Mouse (Mus musculus): ENCODE data around the gene Man1a2. TPM values are rescaled to one million over a fixed set of nuclear protein-coding genes. Genes with fewer than 3 reads are reported as not detected.
A peak's percentile ranks its signal among the peaks of the same experiment; 100 is the strongest.

Gene Man1a2
- total RNA-seq, 2 experiments from 2014 or later, result 78.7 to 82.8 TPM

DNA sequence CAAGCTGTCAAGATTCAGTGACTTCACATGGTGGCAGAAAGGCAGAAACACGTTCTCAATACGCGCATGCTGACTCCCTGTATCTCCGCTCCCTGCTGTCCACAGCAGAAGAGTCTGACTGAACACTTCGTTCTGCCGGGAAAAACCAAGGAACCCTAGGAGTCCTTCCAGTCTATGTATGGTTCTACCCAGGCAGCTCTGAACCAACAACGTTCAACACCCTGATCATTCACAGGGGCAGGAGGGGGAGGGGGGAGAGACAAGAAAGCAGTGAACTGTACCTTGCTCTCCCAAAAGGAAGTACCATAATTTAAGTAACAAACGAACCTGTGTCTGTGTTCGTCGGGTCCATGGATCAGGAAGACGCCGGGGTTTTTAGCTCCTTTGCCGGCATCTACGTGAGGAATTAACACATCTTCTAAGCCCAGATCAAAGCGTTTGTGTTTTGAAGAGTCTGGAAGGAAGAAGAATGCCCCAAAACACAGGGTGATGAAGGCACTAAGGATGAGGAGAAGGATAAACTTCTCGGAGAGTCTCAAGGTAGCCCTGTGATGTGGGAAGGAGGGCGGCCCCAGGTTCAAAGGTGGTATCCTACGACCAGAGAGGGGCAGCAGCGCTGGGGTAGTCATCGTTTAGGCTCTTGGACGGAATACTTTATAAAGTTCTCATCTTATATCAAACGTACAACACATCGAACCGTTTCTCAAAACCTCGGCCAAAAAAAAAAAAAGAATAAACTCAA lies 898 bp downstream of the Man1a2 start:
- peak; percentile 33 for DNase-seq

DNA sequence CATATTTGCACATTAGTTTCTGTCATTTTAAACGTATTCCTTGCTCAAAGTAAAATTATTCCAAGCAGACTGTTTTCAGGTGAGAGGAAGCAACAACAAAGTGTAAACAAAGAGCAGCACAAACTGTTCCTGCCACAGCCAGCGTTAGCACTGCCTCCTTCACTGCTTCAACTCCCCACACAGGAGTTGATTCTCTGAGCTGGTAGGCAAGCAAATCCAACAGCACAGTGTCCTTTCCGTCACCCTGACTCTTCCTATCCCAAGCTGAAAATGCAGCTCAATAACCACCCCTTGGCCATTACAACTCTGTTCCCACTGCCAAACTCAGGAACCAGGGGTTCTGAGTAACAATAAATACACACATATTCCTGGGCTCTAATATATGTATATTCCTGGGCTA lies 2.5 kb downstream of the Man1a2 start:
- DNase-seq, result peak; percentile 14

DNA sequence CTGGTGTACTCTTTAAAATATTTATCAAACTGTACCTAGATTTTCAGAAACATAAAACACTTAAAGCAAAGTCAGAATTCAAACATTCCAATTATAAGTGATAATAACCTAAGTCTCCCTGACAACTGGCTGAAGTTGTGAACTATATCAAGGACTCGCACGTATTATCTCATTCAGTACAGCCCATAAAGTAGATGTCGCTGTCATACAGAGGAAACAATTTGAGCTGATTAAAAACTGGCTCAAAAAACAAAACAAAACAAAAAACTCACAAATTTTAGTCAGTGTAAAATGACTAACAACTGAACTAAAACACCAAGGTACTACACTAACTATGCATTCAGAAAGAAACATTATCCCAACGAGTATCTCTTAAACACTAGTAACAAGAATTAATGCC lies 3.0 kb downstream of the Man1a2 start:
- no peak for DNase-seq

DNA sequence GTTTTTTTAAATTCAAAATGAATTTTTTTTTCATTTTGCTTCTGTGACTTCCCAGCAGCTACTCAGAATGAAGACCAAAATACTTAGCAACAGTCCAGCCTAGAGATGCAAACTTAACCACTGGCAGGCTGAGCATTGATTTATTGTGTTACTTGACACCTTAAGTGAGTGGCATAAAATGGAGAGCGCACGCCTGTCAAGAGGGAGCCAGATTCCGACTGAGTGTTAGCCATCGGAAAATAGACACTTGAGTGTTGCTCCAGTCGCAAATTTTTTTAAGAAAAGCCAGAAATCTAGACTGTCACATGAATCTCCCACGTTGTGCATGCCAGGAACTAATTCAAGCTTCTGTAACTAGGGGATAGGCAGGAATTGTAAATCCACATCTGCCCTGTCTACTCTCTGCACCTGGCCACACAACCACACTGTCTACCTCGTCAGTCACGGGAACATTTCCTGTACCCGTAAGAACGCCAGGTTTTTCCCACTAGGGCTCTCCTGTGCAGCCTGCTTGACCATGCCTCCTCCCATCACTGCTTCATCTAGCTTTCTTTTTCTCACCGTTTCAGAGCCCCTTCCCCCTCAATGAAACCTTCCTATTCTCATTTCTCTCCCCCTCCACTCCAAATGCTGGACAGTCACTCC lies 3.7 kb downstream of the Man1a2 start:
- DNase-seq, result no peak

DNA sequence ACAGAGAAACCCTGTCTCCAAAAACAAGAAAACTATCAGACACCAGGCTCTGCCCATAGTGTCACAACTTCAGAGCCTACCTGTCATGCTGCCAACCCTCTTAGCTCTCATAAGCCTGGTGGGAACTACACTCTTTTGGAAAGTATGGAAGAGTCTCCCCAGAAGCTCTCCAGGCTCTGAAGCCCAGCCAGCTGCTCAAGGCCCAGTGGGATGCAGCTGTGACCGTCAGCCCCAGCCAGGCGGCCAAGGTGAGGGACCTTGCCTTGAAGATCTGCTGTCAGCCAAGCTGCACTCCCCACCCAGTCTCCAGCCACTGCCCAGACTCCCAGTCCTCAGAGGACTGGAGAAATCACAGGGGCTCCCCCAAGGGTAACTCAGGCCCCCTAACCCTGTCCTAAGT lies 5.1 kb downstream of the Man1a2 start:
- DNase-seq, result no peak

DNA sequence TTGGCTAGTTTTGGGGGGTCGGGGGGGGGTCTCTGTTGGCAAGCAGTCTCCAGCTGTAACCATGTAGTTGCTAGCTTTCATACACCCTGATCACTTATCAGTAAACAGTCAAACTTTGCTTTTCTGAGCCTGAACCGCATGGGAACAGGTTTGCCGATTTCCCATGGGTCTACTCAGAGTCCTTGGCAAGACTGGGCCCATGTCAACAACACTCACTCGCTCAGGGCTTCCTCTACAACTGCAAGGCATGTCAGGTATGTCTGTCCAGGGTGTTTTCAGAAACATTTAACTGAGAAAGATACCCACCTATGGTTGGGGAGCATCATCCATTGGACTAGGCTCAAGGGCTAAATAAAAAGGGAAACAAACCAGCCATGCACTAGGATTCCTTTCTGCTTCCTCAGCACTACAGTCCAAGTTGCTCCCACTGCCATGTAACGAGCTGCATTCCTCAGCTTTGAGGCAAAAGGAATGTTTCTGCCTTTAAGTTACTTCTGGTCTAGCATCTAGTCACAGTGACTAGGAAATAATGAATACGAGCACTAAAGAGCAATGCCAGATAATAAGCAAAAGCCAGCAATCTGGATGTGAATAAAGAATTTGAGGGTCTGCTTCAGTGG lies 6.2 kb downstream of the Man1a2 start:
- DNase-seq, result no peak

DNA sequence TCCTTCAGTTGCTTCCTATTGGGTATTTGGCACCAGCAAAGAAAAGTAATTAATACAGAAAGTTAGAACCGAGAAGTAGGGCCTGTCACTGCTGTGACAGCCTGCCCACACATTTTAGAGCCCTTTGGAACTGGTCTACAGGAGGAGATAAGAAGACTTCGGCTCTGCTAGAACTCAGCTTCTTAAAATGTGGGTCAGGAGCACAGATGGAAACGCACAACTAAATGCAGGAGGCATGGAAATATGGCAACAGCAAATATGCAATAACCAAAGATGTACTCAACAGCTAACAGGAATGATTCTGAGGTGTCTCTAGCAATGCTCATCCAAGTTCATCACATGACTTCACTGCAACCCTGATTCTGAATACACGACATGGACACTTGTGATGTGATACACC lies 10.2 kb downstream of the Man1a2 start:
- DNase-seq, result no peak

DNA sequence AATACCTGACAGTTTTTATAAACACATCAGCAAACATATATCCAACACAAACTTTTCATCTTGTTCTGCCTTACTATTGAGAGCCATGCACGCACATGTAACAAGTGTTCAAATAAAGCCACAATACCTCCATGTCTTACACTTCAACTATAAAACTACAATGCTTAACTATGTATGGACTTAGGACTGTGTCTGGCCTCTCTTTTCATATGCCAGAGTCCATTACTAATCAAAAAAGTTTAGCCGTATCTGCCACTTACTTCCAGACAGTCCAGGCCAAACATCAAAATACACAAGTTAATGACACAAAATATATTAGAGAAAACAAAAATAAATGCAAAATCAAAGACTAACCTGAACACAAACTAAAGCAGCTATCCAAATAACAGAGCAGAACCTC lies 14.9 kb downstream of the Man1a2 start:
- DNase-seq, result no peak

DNA sequence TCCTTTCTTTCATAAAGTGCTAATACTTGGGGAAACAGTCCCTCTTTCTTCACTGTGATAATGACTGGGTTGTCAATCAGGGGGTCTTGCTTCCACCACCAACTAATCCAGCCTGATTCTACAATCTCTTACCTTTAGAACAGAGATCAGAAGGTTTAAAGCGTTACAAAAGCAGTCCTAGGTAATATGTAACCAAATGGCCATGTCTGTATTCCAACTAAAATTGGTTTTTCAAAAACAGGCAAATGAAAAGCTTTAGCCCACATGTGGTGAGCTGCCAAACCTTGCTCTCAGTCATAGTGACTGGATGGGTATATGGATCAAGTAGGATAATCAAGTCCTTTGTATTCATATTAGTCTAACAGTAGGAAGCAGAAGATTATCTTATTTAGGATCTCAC lies 32.0 kb downstream of the Man1a2 start:
- DNase-seq, result no peak

DNA sequence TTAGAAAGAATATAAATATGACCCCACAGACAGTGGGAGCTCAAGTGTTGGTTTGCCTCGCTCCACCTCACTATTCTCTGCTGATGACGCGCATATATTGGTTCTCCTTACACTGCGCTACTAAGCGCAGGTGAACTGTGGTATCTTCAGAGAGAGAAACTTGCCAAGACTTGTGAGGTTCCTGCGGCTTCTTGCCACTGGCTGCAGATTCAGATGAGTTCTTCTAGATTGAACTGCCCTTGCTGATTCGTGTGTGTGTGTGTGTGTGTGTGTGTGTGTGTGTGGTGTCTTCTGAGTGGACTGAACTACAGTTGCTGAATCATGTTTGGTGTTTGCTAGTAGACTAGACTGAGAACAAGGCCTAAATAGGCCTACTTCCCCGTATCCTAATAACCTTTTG lies 43.7 kb downstream of the Man1a2 start:
- DNase-seq, result no peak

DNA sequence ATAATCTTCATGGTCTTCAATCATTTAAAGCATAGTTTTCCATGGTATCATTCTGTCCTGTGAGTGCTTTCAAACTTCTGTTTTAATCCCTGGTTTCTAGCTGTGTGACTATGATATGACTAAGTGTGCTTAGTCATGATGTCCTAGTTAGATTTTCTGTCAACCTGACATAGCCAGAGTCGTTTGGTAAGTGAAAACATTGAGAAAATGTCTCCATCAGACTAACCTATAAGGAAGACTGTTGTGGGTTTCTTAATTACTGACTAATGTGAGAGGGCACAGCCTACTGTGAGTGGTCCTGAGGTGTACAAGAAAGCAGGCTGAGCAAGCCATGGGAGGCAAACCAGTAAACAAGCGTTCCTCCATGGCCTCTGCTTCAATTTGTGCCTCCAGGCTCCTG lies 49.0 kb downstream of the Man1a2 start:
- DNase-seq, result no peak

DNA sequence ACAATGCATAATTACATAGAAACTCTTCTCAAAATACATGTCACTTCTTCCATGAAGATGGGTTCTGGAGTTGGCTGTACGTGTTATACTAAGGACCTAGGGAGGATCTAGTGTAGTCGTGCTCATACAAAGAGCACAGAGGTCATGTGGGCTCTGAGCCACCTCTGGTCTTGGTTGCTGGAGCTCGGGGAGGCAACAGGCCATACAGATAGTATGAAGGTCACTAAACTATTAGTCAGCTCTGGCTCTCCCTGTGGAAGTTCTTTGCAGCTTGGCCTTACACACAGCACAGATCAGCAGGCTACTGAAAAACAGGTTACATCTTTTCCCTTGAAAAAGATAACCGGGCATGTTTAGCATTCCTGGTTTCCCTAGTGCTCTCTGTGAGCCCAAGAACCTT lies 50.5 kb downstream of the Man1a2 start:
- DNase-seq, result no peak

DNA sequence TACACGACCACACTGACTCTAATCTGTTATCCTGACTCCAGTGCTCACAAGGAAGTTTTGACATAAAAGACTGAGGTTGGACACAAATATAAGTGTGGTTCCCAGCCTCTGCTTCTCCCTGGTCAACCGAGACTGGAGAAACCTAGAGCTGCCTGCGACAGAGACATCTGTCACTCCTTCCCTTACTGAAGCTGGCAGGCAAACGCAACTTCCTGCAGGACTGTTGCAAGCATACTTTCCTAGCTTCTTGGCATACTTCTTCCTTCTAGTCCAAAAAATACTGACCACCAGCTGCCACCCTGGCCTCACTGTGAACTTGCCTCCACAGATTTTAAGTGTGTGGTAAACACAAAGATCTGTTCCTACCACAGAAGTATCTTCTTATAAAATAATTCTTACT lies 66.8 kb downstream of the Man1a2 start:
- DNase-seq, result no peak

DNA sequence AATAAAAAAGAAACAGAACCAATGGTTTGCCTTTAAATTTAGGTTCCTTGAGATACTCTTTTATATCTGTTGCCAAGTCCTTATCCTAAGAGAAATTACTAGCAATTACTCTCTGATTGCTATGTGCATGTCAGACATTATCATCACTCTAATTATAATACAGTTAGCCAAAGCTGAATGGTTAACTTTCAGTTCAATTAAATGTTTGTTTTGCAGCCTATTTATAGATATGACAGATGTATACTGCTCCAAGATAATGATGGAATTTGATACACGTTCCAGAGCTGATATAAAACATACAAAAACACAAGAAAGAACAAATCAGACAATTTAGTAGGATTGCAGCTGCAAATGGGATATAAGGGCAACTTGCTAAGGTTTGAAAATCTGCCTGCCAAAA lies 74.4 kb downstream of the Man1a2 start:
- DNase-seq, result no peak

DNA sequence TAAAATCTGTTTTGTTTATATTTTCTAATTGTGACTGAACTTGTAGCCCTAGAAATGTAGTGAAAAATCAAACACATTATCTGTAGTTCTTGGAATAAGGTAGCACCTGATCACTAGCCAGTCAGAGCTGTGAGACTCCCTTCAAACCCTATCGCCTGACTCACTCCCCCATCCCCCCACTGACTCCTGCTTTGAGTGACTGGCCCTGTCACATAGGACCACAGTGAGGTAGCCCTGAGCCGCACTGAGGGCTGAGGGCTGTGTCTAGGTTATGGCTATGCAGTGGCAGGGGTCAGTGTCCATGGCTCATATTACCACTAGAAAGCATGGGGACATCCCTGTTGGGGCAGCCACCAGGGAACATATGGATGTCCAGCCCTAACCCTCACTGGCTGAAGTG lies 80.8 kb downstream of the Man1a2 start:
- no peak for DNase-seq

DNA sequence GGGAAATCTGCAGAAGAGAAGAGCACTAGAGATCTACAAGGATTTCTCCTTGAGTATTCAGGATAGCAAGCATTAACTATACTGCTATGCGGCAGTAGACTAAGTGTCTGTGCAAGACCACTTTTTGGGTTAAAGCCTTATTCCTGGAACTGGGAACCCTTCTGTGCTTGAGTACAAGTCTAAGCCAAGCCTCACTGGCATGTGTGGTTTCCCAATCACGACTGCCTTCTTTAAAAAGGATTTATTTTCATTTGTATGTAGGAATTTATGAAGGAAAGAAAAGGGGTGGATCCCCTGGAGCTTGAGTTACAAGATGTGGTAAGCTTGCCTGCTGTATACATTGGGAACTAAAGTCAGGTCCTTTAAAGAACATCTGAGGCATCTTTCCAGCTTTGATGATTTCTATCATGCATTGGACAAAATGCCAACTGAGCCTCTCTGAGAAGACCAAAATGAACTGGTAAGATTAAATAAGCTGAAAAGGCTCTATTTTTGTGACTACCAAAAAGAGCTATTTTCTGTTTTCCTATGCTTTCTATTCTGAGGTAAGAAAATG lies 86.0 kb downstream of the Man1a2 start:
- no peak for DNase-seq

DNA sequence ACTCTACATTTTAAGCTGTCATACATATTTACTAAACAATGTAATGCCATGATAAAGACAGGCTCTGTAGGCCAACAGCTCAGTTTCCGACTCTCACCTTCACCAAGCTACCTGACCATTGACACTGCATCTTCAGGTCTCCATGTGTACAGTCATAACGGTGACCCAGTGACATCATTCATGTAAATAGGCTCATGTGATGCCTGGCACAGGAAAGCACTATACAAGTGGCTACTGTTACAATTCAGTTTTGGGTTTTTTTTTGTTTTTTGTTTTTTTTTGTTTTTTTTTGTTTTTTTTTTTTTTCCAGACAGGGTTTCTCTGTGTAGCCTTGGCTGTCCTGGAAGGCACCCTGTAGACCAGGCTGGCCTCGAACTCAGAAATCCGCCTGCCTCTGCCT lies 94.2 kb downstream of the Man1a2 start:
- DNase-seq, result no peak

DNA sequence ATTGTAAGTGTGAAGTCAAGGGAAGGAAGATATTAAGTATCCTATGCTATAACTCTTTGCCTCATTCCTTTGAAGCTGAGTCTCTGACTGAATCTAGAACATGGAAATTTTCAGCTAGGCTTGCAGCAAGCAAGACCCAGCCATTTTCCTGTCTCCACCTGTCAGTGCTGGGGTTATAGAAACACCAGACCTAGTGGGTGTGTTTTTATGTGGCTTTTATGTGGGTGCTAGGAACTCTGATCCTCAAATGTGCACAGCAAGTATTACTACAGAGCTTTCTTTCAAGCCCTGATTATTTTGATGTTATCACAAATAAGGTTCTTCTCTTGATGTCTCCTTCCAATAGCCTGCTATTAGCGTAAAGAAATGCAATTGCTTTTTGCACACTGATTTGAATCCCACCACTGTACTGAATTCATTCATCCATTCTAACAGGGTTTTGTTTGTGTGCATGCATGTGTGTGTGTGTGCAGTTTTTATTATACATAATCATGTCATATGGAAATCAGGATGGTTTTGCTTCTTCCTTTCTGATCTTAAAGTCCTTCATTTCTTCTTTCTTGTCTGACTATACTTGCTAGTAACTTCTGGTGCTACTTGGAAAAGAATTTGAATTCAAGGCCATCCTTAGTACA lies 102.5 kb downstream of the Man1a2 start:
- no peak for DNase-seq

DNA sequence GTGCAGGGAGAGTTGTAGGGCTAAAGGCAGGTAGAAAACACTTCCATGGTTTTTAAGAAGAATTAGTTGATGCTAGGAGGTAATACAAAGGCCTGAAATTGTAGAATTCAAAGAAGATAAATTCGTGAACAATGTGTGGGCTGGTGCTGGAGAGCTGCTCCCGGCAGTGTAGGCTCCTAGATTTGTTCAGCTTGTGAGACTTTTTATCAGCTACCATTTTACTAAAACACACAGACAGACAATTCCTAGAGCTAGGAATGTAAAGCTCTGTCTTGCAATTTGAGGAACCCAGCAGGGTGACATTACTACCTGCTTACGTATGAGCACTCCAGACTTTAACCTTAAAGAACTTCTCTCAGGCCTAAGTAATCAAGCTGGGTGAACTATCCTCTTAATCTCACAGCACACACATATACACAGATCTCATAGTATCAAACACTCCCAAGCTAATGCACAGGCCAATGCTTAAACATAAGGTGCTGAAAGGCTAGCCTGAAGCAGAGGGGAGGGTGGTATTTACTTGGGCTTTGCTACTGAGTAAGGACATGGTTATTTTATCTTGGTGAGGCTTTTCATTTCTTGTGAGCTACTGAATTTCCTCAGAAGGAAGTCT lies 112.6 kb downstream of the Man1a2 start:
- DNase-seq, result no peak

DNA sequence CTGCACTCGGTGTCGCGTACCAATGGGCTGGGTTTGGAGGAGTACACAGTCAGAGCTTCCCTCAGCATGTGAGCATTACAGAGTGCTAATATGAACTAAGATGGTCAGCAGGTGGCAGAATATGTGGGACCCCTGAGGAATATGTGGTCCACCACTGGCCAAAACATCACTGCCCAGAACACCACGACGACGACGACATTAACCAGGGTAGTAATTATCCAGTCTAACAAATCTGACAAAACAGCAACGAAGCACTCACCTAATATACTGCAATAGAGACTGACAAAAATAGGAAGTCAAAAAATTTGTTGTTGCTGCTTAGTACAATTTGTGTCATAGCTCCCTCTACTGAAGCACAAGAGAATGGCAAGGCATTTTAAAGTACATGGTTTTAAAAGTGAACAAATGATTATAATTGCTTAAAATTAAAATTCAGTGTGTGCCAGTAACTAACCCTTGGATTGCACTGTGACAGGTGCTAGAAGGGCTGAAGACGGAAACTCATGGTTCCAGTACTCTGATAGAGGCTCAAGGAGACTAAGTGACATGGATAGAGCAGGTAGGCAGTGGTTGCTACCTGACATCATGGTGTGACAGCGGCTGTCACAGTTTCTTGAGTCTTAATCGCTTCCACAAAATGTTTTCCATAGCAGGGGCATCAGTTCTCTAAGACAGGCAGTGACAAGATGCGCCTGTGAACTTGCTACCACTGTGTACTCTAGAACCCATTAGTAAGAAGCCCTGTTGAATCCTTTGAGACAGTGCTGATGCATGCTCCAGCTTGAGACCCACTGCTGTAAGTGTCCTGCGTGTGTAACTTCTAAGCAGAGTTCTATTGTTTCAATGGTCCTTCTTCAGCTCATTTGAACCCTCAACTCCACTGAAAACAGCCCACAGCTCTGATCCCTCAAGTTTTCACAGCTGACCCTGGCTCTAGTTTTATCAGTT lies 116.6 kb downstream of the Man1a2 start:
- DNase-seq, result no peak

DNA sequence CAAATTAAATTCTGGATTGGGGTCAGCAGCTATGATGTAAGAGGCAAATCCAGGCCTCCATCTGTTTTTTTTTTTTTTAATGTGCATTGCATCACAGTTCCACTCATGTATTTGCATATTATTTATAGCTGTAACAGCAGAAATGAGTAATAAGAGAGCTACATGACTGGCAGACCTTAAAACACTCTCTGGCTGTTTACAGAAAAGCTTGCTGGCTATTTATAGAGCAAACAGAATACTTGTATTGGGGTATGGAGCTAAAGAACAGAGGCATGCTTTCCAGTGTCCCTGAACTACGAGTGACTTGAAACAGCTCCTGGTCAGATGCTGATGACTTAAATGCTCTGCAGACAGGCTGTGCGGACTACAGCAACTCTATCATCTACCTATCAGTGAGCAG lies 121.7 kb downstream of the Man1a2 start:
- no peak for DNase-seq

DNA sequence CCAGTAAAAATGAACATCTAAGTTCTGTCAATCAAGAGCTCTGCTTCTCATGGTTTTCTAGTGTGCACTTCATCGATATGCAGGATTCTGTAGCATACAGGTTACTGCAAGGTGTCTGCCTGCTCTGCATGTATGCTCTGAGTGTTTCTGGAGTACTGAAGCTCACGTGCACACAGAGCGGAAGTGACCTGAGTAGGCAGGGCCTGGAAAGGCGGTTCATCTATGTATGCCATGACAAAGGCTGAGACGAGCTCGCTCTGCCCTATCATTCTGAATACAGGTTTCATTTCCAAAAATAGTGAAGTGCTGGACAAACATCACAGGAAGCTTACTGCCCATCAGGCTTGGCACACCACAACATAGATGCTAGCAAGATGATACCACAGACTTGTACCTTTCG lies 122.8 kb downstream of the Man1a2 start:
- DNase-seq, result no peak

All from heart, postnatal 4 days (tissue).